Mouse (Mus musculus): Measurements from ENCODE around the gene Ppp3ca.
"Not testable (repeated sequence)": the region's sequence is repeated elsewhere in the genome, so short reads cannot be mapped to it uniquely, and the experiment has no call there.

Gene Ppp3ca

DNA sequence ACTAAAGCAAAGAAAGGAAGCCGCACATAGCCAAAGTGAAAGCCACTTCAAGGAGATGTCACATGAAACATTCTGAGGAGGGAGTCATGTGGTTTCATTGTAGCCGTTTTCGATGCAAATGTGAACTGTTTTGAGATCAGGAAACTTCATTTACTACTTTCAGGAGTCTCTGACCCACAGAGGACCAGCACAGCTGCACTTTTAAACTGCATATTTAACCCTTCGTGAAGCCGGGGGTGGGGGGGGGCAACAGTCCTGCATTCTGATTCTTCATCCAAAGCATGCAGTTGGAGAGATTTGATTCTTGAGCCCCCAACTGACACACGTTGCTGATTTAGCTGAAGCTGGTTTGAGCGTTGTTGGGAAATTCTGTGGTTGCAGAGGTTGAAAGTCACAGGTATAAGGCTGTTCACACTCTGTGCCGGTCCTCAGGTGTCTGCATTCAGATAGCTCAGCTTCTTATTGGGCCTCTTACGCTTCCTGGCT, 18.2 kb downstream of the Ppp3ca start:
- DNase-seq (ENCODE audit: low spot score) = no peak

GRCm38 (mm10) chr3:136689793-136690543, 20.0 kb downstream of the Ppp3ca start:
- no peak for DNase-seq (ENCODE audit: low spot score)

GRCm38 (mm10) chr3:136691984-136692383, 22.1 kb downstream of the Ppp3ca start:
- no peak for DNase-seq (ENCODE audit: low spot score)

DNA sequence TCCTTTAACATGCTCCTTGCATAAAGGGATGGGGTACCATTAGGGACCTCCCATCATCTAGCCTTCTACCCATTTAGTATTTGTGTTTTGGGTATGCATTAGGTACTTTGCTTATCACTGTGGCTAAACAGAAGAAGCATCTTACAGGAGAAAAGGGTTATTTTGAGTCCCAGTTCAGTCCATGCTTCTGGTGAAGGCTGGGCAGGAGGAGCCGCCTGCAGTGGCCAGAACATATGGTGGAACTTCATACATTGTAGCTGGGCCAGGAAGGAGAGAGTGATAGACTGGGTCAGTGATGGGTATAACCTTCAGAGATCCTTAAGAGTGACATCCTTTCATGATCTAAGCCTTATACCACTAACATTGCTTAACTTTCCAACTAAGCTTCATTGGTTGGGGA, 23.6 kb downstream of the Ppp3ca start:
- DNase-seq (ENCODE audit: low spot score) = no peak

GRCm38 (mm10) chr3:136697626-136698191, 27.8 kb downstream of the Ppp3ca start:
- DNase-seq (ENCODE audit: low spot score) = no peak

GRCm38 (mm10) chr3:136699711-136700110, 29.8 kb downstream of the Ppp3ca start:
- not testable (repeated sequence) for DNase-seq (ENCODE audit: low spot score)

DNA sequence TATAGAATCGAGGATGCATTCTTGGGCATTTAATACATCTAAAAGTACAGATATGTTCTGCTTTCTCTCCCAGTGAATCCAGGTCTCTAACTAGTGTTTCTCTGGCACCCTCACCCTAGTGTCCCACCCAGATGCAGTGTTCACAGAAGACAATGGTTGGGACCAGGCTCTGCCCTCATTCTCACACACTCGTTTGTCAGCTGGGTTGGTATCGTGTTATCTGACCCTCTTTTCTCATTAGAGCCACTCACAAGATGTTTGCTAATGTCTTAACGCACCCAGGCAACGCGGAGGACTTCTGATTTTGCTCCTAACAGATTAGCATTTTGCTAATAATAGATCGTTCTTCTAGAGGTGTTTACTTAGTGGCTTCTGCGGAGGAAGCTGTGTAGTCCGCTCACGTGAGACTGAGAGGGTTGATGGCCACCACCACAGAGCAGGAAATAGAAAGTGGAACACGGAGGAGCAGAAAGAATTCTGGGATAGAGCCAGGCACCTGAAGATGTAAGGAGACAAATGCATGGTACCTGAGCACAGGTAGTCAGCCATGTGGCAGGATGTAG, 30.6 kb downstream of the Ppp3ca start:
- no peak for DNase-seq (ENCODE audit: low spot score)

- DNase-seq (ENCODE audit: low spot score) = no peak
These were observed 32.9 kb downstream of the Ppp3ca start for GRCm38 (mm10) chr3:136702861-136703260.

DNA sequence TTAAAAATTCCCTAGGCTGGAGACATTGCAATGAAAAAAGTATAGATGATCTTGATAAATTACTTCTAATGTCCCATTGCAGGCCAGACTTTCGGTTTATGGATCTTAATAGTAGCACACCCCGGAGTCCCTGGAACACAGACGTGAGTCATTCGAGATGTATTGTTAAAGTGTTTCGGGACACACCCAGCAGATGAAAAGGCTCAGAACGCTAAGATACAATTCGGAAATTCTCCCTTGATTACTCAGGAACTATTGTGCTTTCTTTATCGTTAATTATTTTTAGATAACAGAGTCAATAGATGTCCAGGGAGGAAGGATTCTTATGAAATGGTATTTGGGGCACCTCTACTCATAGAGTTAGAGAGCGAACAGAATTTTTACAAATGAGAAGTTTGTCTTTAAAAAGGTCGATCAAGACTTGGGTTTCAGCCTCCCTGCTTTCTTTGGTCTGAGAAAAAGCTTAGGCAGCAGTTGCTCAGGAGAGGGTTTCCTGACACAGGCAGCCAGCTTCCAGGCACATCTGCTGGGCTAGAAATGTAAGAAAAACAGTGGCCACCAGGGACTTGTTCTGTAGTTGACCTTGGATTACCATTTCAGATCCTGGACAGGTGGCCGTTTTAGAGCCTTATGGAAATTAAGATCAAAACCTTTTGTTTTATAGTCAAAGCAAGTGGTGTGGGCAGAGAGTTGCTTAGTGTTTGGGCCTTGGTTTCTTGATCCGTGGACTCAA, 34.8 kb downstream of the Ppp3ca start:
- DNase-seq (ENCODE audit: low spot score) = no peak

DNA sequence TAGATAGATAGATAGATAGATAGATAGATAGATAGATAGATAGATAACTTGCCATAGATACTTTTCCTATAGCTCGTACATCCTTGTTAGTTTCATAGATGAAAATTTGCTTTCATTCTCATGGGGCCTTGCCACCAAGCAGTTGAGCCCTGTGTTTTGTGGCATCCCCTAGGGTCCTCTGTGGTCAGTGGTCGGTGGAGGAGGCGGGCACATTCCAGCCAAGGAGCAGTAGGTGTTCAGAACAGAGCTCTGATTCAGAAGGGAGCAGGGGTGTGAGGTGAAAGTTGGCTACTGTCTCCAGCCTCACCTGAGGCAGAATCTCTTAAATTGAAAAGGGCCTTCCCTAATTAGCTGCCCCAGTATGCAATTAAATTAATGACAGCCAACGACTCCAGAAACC, 36.1 kb downstream of the Ppp3ca start:
- no peak for DNase-seq (ENCODE audit: low spot score)

DNA sequence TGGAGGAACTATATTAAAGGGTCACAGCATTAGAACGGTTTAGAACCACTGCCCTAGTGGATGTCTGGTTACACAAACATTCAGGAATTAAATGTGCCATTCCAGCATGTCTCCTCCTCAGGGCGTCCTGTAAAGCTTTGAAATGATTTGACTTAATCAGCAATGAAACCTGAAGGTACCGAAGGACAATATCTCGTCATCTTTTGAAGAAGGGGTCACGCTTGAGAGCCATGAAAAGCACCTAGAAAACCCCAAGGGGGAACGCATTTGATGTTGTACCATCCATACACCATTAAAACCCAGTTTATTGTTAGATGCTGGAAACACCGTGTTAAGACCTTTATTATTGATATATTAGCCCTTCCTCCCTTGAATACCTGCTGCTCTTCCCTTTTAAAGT, 36.8 kb downstream of the Ppp3ca start:
- DNase-seq (ENCODE audit: low spot score) = no peak

- no peak for DNase-seq (ENCODE audit: low spot score)
These were observed 37.5 kb downstream of the Ppp3ca start for GRCm38 (mm10) chr3:136707222-136708019.

DNA sequence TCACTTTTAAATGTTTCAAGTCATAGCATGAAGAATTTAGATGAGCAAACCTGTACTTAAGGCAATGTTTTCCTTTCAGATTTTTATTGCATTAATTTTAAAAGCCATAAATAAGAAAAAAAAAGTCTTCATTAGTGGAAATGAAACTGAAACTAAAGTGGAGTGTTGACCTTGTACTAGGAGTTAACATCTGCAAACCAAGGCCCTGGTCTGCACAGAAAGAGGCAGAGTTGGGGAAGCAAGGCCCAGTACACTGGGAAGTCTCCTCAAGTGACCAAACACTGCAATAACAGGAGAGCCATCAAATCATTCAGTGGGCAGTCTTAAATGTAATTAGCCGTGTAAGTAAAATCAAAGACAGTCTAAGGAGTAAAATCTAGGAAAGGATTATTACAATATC, 38.3 kb downstream of the Ppp3ca start:
- no peak for DNase-seq (ENCODE audit: low spot score)

DNA sequence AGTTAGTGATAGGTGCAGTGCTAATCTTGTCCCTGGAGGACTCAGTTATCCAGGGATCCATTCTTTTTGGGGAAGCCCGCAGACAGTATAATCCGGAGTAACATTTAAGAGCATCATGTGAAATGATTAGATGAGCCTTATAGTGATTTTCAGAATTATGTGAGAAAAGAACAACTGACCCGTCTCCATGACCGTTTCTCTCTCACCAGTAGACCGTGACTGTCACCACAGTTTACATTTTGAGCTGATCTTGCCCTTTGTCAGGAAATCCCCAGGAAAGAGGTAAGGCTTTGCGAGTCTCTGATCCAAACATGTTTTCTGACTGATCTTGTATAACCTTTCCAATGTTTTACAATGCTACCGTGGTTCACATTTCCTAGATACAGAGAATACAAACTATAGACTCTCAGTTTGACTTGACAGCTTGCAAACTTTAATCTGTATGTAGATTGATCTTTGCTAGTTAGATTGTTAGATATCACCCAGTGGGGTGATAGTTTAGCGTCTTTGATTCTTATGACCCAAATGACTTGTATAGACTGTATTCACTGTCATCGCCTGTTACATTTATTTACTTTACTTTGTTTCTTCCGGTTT, 40.5 kb downstream of the Ppp3ca start:
- DNase-seq (ENCODE audit: low spot score) = no peak

GRCm38 (mm10) chr3:136714307-136715039, 44.5 kb downstream of the Ppp3ca start:
- no peak for DNase-seq (ENCODE audit: low spot score)

DNA sequence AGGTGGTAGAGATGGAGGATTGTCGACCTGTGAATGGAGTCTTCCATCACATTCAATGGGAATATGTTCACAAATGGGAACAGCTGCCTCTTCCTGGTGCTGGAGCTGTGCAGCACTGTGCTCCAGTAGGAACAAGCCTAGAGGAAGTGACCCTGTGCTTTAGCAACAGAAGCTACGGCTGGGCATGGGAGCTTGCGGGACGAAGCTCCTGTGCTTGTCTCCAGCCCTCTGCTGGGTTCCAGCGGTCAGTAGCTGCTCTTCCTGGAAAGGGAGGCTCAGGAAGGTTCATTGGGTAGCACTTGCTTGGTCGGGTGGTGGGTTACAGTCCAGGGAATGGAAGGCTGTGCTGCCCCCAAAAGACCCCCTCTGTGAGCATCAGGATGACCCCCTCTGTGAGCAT, 46.3 kb downstream of the Ppp3ca start:
- DNase-seq (ENCODE audit: low spot score) = no peak

DNA sequence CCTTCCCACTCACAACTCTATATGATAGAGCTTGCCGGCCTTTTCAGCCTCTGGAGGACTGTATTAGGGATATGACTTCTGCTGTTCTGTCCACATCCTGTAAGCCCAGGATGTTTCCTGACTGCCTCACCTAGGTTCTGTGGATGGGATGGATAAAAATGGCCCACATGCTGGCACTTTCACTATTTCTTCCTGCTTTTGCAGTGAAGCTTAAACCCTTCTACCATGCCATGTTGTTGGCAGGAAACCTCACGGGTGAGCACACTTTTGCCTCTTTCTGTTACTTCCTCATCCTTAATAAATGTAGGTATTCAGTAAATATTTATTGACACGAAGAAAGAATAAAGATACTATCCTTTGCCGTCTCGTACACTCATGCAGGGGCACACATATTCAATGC, 48.5 kb downstream of the Ppp3ca start:
- DNase-seq (ENCODE audit: low spot score) = no peak

DNA sequence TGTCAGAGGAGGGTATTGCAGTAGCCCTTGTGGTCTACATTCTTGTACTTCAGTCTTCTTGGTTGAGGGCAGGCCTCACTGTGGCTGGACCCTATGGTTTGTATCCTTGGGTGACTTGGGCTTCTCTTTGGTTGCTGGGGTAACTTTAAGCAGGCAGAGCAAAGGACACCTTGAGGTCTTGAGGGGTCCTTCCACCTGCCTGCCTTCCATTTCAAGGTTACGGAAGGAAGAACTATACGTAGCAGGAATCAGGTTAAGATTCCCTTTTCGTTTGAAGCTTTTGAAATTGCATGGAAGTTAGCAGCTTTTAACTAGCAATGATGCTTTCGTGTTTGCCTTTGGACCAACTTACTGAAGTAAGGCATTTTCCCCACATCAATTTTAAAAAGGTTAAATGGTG, 51.3 kb downstream of the Ppp3ca start:
- no peak for DNase-seq (ENCODE audit: low spot score)

- DNase-seq (ENCODE audit: low spot score) = no peak
These were observed 52.0 kb downstream of the Ppp3ca start for GRCm38 (mm10) chr3:136721804-136722427.

DNA sequence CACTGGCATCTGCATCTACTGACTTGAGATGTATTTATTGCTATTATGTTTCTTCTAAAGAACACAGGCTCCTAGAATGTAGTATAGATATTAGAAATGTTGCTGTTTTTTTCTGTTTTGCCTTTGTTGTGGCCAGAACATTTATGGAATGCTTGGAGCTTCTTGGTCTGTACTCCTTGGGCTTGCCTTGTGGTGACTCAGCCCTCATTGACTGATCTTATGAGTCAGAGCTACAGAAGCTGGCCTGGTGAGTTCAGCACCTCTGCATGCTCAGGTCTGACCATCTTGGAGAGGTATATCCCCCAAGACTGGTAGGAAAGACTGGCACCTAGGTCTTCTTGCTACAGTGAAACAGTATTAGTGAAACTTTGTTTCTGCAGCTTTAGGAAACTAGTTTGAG, 52.6 kb downstream of the Ppp3ca start:
- no peak for DNase-seq (ENCODE audit: low spot score)

Measured in testis, postnatal 10 days (tissue).